Mouse (Mus musculus) thymus, postnatal 10 days (tissue): ENCODE measurements at regions not wholly inside any gene's neighbourhood (a gene's known extent, or its start where the extent isn't known, plus 50 kb on each side); places are given as distances from the start of the nearest gene placed in this dataset.

Source experiments
- DNase-seq, 2 experiments: peaks; one replicate each; pipeline ENCODE4 v3.0.0; 2021; ENCODE audit warnings: low spot score in 2 of 2

DNA sequence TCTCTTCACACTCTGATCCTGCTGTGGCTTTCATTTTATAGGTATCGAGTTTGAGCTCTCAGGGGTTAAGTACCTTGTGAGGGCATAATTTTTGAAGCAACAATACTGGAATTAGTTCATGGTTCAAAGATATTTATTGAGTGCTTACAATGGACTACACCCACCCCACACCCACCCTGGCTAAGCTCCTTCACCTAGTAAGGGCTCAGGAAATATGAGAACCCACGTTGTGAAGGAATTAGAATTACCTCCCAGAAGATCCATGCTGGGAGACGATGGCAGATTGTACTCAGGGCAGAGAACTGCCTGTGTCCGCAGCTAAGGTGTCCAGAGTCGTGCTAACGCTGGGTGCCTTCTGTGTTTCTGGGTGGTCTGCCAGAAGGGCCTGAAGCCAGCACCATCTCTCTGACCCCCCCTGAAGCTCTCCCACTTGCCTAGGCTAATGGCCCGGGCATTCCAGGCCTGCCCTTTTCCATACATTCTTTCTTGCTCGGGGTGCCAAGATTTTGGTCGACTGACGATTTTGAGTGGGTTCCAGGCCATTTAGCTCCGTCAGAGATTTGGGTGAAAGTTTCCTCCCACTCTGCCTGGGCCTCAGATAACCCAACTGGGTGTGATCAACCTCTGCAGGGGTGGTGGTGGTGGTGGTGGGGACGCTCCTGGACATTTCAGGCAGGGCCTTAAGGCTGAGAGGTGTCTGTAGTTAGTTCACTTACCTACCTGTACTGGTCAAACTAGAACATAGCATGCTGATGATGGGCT, 67.7 kb upstream of the Bcl6 start:
- no peak for DNase-seq

DNA sequence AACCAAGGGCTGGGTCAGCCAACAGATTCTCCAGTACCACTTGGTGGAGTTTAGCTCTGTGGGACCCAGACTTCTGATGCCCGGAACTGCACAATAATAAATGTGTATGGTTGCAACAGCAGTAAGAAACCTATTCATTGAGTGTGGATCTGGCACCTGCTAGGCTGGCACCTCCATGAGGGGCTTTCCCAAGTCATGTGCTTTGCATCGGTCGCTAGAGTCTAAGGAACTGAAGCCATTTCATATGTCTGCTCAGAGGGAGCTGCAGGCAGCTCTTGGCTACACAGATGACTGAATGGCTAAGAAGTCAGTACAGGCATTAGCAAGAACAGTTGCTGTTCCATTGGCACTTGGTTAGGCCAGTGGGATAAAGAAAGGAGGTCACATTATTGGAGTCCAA, 65.6 kb upstream of the Bcl6 start:
- DNase-seq = no peak

DNA sequence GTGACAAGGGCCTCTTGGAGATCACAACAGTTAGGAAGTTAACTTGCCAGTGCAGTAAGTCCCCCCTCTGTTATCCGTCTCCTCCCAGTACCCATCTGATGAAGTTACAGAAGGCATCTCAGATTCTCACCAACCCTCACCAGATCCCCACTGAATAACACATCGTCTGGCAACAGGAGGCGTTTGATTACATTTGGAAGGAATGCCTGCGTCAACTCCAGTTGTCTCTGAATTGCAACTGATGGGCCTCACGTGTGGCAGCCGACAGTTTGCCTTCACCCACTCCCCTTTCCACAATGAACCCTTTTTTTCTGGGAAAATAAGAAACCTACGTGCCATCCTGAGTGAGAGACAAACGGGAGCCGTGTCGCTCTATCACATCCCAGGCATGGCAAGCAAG, 64.8 kb upstream of the Bcl6 start:
- no peak for DNase-seq

DNA sequence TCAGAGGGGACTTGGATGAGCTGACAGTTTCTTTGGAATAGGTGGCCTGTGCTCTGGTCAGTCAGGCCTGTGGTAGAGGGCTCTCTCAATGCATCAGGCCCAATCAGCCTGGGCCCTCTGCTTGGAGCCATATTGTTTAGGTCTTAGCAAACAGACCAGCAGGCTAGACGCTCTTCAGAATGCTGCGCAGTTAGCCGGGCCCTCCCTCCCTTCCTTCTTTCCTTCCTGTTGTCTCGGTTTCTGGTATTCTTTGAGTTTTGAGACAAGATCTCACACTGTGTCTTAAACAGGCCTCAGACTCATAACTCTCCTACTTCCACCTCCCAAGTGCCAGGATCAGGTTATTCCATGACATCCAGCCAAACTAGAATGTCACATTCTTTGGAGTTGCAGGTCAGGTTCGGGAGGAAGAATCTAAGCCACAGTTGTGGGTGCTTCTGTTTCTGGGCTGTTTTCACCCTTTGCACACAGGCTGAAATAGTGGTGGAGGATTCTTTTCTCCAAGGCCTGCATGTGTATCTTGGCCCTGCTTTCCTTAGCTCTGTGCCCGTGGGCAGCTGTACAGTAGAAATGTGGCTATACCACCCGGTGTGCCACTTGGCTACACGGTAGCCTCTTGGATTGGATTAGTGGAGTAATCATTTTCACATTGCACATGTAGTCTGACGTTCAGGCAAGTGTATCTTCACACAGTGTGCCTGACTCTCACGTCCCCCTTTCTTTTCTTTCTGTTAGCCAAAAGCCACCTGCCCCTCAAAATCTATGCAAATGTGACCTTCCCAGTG, 62.4 kb upstream of the Bcl6 start:
- DNase-seq = no peak

DNA sequence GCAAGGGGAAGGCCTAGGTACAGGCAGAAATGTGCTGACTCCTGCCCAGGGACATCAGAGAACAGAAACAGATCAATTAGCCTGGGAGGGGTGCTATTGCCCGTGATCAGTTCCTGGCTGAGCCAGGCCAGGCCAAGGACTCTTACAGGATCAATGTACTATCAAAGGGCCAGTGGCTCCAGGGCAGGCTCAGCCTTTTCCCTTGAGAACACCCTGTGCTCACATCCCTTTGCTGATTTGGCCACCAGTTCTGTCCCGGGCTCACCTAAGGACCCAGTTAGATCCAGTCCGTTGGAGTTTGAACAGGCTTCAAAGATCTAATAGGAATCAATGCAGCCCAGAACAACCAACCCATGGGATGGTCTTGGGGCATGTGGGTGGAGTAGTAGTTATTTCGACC, 55.1 kb upstream of the Bcl6 start:
- DNase-seq = no peak

DNA sequence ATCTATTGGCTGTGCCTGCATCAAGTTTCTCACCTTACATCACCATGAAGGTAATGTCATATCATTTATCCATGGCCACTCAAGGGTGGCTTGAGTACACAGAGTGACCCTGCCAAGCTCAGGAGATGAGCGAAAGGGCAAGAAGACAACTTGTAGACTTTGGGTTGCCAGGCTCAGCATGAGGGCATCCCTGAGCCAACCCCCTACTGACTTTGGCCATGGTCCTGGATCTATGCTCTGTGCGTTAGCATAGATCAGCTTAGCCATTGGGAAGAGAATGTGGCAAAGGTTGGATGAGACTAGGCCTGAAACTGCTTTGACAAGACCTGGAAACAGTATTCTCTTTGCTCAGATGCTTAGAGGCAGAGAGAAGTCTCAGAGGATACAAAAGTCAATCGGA, 54.3 kb upstream of the Bcl6 start:
- no peak for DNase-seq

DNA sequence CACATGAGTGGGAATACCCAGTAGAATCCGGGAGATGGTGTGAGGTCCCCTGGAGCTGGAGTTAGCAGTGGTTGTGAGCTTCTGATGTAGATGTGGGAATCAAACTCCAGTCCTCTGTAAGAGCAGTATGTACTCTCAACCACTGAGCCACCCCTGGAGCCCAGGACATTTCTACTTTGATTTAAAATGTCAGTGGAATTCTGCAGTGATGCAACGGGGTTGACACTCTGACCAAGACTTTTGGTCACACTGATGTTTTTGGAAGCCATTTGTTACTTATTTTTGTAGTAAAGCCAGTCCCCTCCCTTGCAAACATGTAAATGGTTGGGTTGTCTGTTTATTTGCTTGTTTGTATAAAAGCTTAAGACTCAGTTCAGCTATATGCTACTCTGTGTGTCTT, 53.6 kb upstream of the Bcl6 start:
- no peak for DNase-seq

DNA sequence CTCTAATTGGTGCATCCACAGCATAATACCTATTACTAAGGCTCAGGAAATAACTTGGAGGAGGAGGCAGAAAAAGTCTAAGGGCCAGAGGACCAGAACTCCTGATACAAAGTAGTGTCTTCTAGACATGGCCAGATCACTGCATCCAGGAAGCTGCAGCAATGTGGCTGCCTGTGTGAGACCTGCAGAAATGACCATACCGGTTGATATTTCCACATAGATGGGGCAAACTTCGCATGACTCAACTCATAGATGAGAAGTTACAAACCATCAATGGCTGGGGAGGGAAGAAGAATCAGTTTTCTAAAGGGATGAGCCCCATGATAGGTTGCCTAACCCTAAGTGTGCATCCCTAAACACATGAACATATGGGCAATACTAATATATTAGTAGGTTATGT, 52.8 kb upstream of the Bcl6 start:
- no peak for DNase-seq

DNA sequence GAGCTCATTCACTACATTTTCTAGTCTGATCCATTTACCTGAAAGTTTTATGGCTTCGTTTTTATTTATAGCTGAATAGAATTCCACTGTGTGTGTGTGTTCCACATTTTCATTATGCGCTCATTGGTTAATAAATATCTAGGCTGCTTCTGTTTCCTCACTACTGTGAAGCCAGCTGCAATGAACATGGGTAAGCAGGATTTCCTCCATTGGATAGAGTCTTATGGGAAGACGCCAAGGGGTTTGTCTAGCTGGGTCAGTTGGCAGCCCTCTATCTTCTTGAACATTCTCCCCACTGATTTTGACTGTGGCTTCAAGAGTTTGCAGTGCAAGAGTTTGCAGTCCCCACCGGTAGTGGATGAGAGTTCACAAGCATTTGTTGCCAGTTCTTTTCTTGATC, 51.1 kb upstream of the Bcl6 start:
- no peak for DNase-seq
